Mouse (Mus musculus) thymus, adult 18-20 months (tissue): Measurements from ENCODE around the gene Eml3.

ENCODE experiments used
- DNase-seq, 2 experiments: peaks; one replicate each; pipeline ENCODE4 v3.0.0; 2022; ENCODE audit warnings: mixed read lengths in 2 of 2

Gene Eml3

GRCm38 (mm10) chr19:8919000-8919399 lies 10.4 kb upstream of the Eml3 start:
- no peak for DNase-seq

GRCm38 (mm10) chr19:8919684-8920072 lies 9.7 kb upstream of the Eml3 start:
- DNase-seq, result no peak

- DNase-seq, result peak; percentile 78 to 81
Observed at GRCm38 (mm10) chr19:8920073-8920736, 9.1 kb upstream of the Eml3 start, which contains the start of gene B3gat3. TSS of gene B3gat3 (plus strand) at chr19:8920374.

- DNase-seq, result no peak
Observed at GRCm38 (mm10) chr19:8920836-8921291, 8.5 kb upstream of the Eml3 start.

- no peak for DNase-seq
Observed at GRCm38 (mm10) chr19:8921741-8922140, 7.6 kb upstream of the Eml3 start.

- DNase-seq, result no peak
Observed at GRCm38 (mm10) chr19:8926766-8927165, 2.6 kb upstream of the Eml3 start.

GRCm38 (mm10) chr19:8927891-8928525 lies 1.3 kb upstream of the Eml3 start:
- no peak for DNase-seq

GRCm38 (mm10) chr19:8928689-8929223 lies 596 bp upstream of the Eml3 start:
- DNase-seq, result no peak

- no peak for DNase-seq
Observed at GRCm38 (mm10) chr19:8930117-8930516, 765 bp downstream of the Eml3 start.

GRCm38 (mm10) chr19:8930771-8931170 lies 1.4 kb downstream of the Eml3 start:
- DNase-seq, result no peak

GRCm38 (mm10) chr19:8936736-8937135 lies 7.4 kb downstream of the Eml3 start:
- no peak for DNase-seq

- DNase-seq, result no peak
Observed at GRCm38 (mm10) chr19:8940526-8941133, 11.3 kb downstream of the Eml3 start.

- peak in 1 of 2 experiments; percentile 53 for DNase-seq
Observed at GRCm38 (mm10) chr19:8941136-8941514, 11.8 kb downstream of the Eml3 start.

GRCm38 (mm10) chr19:8941515-8942217 lies 12.3 kb downstream of the Eml3 start, which contains the start of gene Mta2:
TSS of gene Mta2 (plus strand) at chr19:8941875.
- peak; percentile 96 to 97 for DNase-seq

- no peak for DNase-seq
Observed at GRCm38 (mm10) chr19:8942276-8942964, 13.1 kb downstream of the Eml3 start.

- no peak for DNase-seq
Observed at GRCm38 (mm10) chr19:8943047-8943446, 13.7 kb downstream of the Eml3 start.

GRCm38 (mm10) chr19:8944062-8944461 lies 14.7 kb downstream of the Eml3 start:
- DNase-seq, result no peak

GRCm38 (mm10) chr19:8944750-8945149 lies 15.4 kb downstream of the Eml3 start:
- no peak for DNase-seq

- DNase-seq, result no peak
Observed at GRCm38 (mm10) chr19:8945251-8945650, 15.9 kb downstream of the Eml3 start.

GRCm38 (mm10) chr19:8946929-8947328 lies 17.6 kb downstream of the Eml3 start:
- no peak for DNase-seq

- DNase-seq, result no peak
Observed at GRCm38 (mm10) chr19:8950190-8950589, 20.8 kb downstream of the Eml3 start.

GRCm38 (mm10) chr19:8952241-8952640 lies 22.9 kb downstream of the Eml3 start:
- DNase-seq, result no peak
